Mouse (Mus musculus): Measurements from ENCODE around the gene Ptprt. TPM values are rescaled to one million over a fixed set of nuclear protein-coding genes. Genes with fewer than 3 reads are reported as not detected.

The Ptprt gene
- polyA plus RNA-seq, 1 experiment from 2014 or later: 0.48 TPM

GRCm38 (mm10) chr2:162591388-162591787, 69.6 kb downstream of the Ptprt start:
- Histone ChIP-seq H3K4me3 (replicated peaks) (no peak overlapping the region), H3K4me1 (replicated peaks) (no peaks in the 10 kb centered on the region), H3K9me3 (replicated peaks) (no peaks in the 10 kb centered on the region), H3K9ac (no peak overlapping the region), H3K27me3 (no peaks in the 10 kb centered on the region), H3K36me3 (replicated peaks) (no peaks in the 10 kb centered on the region), H3K4me2 (no peak overlapping the region), H3K27ac (replicated peaks) (no peak overlapping the region)
- WGBS (ENCODE audit: insufficient replicate concordance): 55% methylated on average over 3 of the region's 3 CpGs
- no peak for ATAC-seq (ENCODE audit: insufficient read depth)

GRCm38 (mm10) chr2:162581651-162582050, 79.3 kb downstream of the Ptprt start:
- Histone ChIP-seq H3K27ac (replicated peaks) (no peak overlapping the region), H3K4me1 (replicated peaks) (no peaks in the 10 kb centered on the region), H3K9ac (no peak overlapping the region), H3K4me2 (no peak overlapping the region), H3K9me3 (replicated peaks) (no peaks in the 10 kb centered on the region), H3K4me3 (replicated peaks) (no peak overlapping the region), H3K36me3 (replicated peaks) (no peaks in the 10 kb centered on the region), H3K27me3 (no peaks in the 10 kb centered on the region)
- ATAC-seq (ENCODE audit: insufficient read depth): no peak
- WGBS (ENCODE audit: insufficient replicate concordance): 50% methylated on average over 4 of the region's 4 CpGs

GRCm38 (mm10) chr2:162577819-162578218, 83.1 kb downstream of the Ptprt start:
- Histone ChIP-seq H3K4me1 (replicated peaks) (no peaks in the 10 kb centered on the region), H3K4me3 (replicated peaks) (no peak overlapping the region), H3K27ac (replicated peaks) (no peak overlapping the region), H3K9me3 (replicated peaks) (no peaks in the 10 kb centered on the region), H3K4me2 (no peak overlapping the region), H3K27me3 (no peaks in the 10 kb centered on the region), H3K9ac (no peak overlapping the region), H3K36me3 (replicated peaks) (no peaks in the 10 kb centered on the region)
- WGBS (ENCODE audit: insufficient replicate concordance): 68% methylated on average over 7 of the region's 7 CpGs
- no peak for ATAC-seq (ENCODE audit: insufficient read depth)

GRCm38 (mm10) chr2:162572851-162573250, 88.1 kb downstream of the Ptprt start:
- Histone ChIP-seq H3K4me3 (replicated peaks) (no peak overlapping the region), H3K4me1 (replicated peaks) (no peaks in the 10 kb centered on the region), H3K27me3 (no peaks in the 10 kb centered on the region), H3K9ac (no peak overlapping the region), H3K4me2 (no peak overlapping the region), H3K36me3 (replicated peaks) (no peaks in the 10 kb centered on the region), H3K9me3 (replicated peaks) (no peaks in the 10 kb centered on the region), H3K27ac (replicated peaks) (no peak overlapping the region)
- 49% methylated on average over 2 of the region's 2 CpGs for WGBS (ENCODE audit: insufficient replicate concordance)
- no peak for ATAC-seq (ENCODE audit: insufficient read depth)

GRCm38 (mm10) chr2:162571037-162571436, 89.9 kb downstream of the Ptprt start:
- Histone ChIP-seq H3K4me3 (replicated peaks) (no peak overlapping the region), H3K4me1 (replicated peaks) (no peaks in the 10 kb centered on the region), H3K27me3 (no peaks in the 10 kb centered on the region), H3K9ac (no peak overlapping the region), H3K4me2 (no peak overlapping the region), H3K27ac (replicated peaks) (no peak overlapping the region), H3K9me3 (replicated peaks) (no peaks in the 10 kb centered on the region), H3K36me3 (replicated peaks) (no peaks in the 10 kb centered on the region)
- 71% methylated on average over 12 of the region's 12 CpGs for WGBS (ENCODE audit: insufficient replicate concordance)
- no peak for ATAC-seq (ENCODE audit: insufficient read depth)

GRCm38 (mm10) chr2:162568308-162569100, 92.4 kb downstream of the Ptprt start:
- H3K4me1 ChIP-seq (replicated peaks): no peaks in the 10 kb centered on the region
- no peak overlapping the region for H3K27ac ChIP-seq (replicated peaks)
- no peaks in the 10 kb centered on the region for H3K9me3 ChIP-seq (replicated peaks)
- H3K27me3 ChIP-seq: no peaks in the 10 kb centered on the region
- ATAC-seq (ENCODE audit: insufficient read depth): no peak
- H3K36me3 ChIP-seq (replicated peaks): no peaks in the 10 kb centered on the region
- no peak overlapping the region for H3K4me2 ChIP-seq
- WGBS (ENCODE audit: insufficient replicate concordance): 46% methylated on average over 6 of the region's 6 CpGs
- H3K9ac ChIP-seq: no peak overlapping the region
- H3K4me3 ChIP-seq (replicated peaks): no peak overlapping the region

GRCm38 (mm10) chr2:162548312-162548711, 112.6 kb downstream of the Ptprt start:
- H3K9me3 ChIP-seq (replicated peaks): no peaks in the 10 kb centered on the region
- 67% methylated on average over 8 of the region's 8 CpGs for WGBS (ENCODE audit: insufficient replicate concordance)

GRCm38 (mm10) chr2:162531638-162532037, 129.3 kb downstream of the Ptprt start:
- no peaks in the 10 kb centered on the region for H3K36me3 ChIP-seq (replicated peaks)
- 0 out of 2 replicates have a peak, but pooled peaks cover 5% of the 10 kb centered on the region for H3K9me3 ChIP-seq (replicated peaks)
- H3K4me2 ChIP-seq: no peak overlapping the region
- 39% methylated on average over 7 of the region's 7 CpGs for WGBS (ENCODE audit: insufficient replicate concordance)
- H3K9ac ChIP-seq: no peak overlapping the region
- ATAC-seq (ENCODE audit: insufficient read depth): no peak
- no peak overlapping the region for H3K4me3 ChIP-seq (replicated peaks)
- H3K4me1 ChIP-seq (replicated peaks): no peaks in the 10 kb centered on the region
- H3K27me3 ChIP-seq: no peaks in the 10 kb centered on the region
- H3K27ac ChIP-seq (replicated peaks): no peak overlapping the region

More at GRCm38 (mm10) chr2:162548312-162548711, 112.6 kb downstream of the Ptprt start:
- Histone ChIP-seq H3K36me3 (replicated peaks) (no peaks in the 10 kb centered on the region), H3K4me2 (no peak overlapping the region), H3K9ac (no peak overlapping the region), H3K27me3 (no peaks in the 10 kb centered on the region), H3K27ac (replicated peaks) (no peak overlapping the region), H3K4me1 (replicated peaks) (no peaks in the 10 kb centered on the region), H3K4me3 (replicated peaks) (no peak overlapping the region)
- no peak for ATAC-seq (ENCODE audit: insufficient read depth)

GRCm38 (mm10) chr2:162528911-162529310, 132.0 kb downstream of the Ptprt start:
- 0 out of 2 replicates have a peak, but pooled peaks cover 5% of the 10 kb centered on the region for H3K9me3 ChIP-seq (replicated peaks)
- no peaks in the 10 kb centered on the region for H3K27me3 ChIP-seq
- no peaks in the 10 kb centered on the region for H3K4me1 ChIP-seq (replicated peaks)
- no peak overlapping the region for H3K9ac ChIP-seq
- no peak overlapping the region for H3K4me2 ChIP-seq
- no peaks in the 10 kb centered on the region for H3K36me3 ChIP-seq (replicated peaks)
- H3K4me3 ChIP-seq (replicated peaks): no peak overlapping the region
- no peak overlapping the region for H3K27ac ChIP-seq (replicated peaks)
- ATAC-seq (ENCODE audit: insufficient read depth): no peak
- 67% methylated on average over 3 of the region's 3 CpGs for WGBS (ENCODE audit: insufficient replicate concordance)

- H3K36me3 ChIP-seq (replicated peaks): no peaks in the 10 kb centered on the region
- H3K27ac ChIP-seq (replicated peaks): no peak overlapping the region
- no peaks in the 10 kb centered on the region for H3K9me3 ChIP-seq (replicated peaks)
- no peak overlapping the region for H3K4me2 ChIP-seq
- 68% methylated on average over 8 of the region's 8 CpGs for WGBS (ENCODE audit: insufficient replicate concordance)
- H3K9ac ChIP-seq: no peak overlapping the region
- no peaks in the 10 kb centered on the region for H3K27me3 ChIP-seq
- no peak overlapping the region for H3K4me3 ChIP-seq (replicated peaks)
- no peaks in the 10 kb centered on the region for H3K4me1 ChIP-seq (replicated peaks)
- ATAC-seq (ENCODE audit: insufficient read depth): no peak
Observed at GRCm38 (mm10) chr2:162515993-162516392, 145.0 kb downstream of the Ptprt start.

- ATAC-seq (ENCODE audit: insufficient read depth): no peak
- no peak overlapping the region for H3K4me2 ChIP-seq
- no peak overlapping the region for H3K27ac ChIP-seq (replicated peaks)
- H3K9me3 ChIP-seq (replicated peaks): no peaks in the 10 kb centered on the region
- no peaks in the 10 kb centered on the region for H3K4me1 ChIP-seq (replicated peaks)
- no peaks in the 10 kb centered on the region for H3K36me3 ChIP-seq (replicated peaks)
- H3K9ac ChIP-seq: no peak overlapping the region
- H3K27me3 ChIP-seq: no peaks in the 10 kb centered on the region
- H3K4me3 ChIP-seq (replicated peaks): no peak overlapping the region
- WGBS (ENCODE audit: insufficient replicate concordance): 70% methylated on average over 4 of the region's 4 CpGs
Observed at GRCm38 (mm10) chr2:162513072-162513471, 147.9 kb downstream of the Ptprt start.

- Histone ChIP-seq H3K9me3 (replicated peaks) (no peaks in the 10 kb centered on the region), H3K27me3 (no peaks in the 10 kb centered on the region), H3K9ac (no peak overlapping the region), H3K4me1 (replicated peaks) (no peaks in the 10 kb centered on the region), H3K27ac (replicated peaks) (no peak overlapping the region), H3K36me3 (replicated peaks) (no peaks in the 10 kb centered on the region), H3K4me2 (no peak overlapping the region), H3K4me3 (replicated peaks) (no peak overlapping the region)
- ATAC-seq (ENCODE audit: insufficient read depth): no peak
- 33% methylated on average over 1 of the region's 1 CpGs for WGBS (ENCODE audit: insufficient replicate concordance)
Observed at GRCm38 (mm10) chr2:162512094-162512493, 148.9 kb downstream of the Ptprt start.

All from liver, embryonic 15.5 days (tissue).